ENCODE assay signal across 26 mouse cellular contexts in the genomic region with DNA sequence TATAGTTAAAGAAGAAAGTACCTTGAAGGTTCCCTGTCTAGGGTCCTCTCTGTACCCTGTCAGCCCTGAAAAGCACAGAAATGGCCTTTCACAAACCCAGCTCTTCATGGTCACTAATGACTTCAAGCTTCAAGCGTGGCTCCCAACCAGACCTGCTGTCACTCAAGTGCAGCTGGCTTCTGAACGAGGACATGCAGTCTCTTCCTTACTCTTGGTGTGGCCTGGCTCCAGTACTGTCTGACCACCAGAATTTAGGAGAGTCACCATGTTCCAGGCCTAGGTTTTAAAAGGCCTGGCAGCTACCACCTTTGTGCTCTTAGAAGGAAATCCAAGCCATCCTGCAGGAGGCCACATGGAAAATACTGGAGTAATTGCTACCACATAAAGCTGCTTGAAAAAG. TPM values are rescaled to one million over a fixed set of nuclear protein-coding genes. Genes with fewer than 3 reads are reported as not detected.
A peak's percentile ranks its signal among the peaks of the same experiment; 100 is the strongest.
DNase-seq lines count a peak whose midpoint lies in the region; ATAC-seq and TF ChIP-seq lines count a peak whose summit lies in the region.
"Had no signal": no experiment of that assay in that cellular context is flagged by ENCODE, and none has a peak within 500 bp of the region (broad histone marks: within the 10 kb centered on the region; RNA-seq: fewer than 3 reads in every experiment).

No protein-coding gene starts in this region.

- H3K27me3 ChIP-seq in kidney, embryonic 15.5 days: no peaks in the 10 kb centered on the region
- H3K27me3 ChIP-seq: CH12.LX; forebrain, embryonic 13.5 days; heart, embryonic 13.5 days; Patski had no signal

- intact Hi-C loops in gastrocnemius, adult 2 months (cut with DNase I): no loop called here

- 87% methylated on average over 2 of the region's 2 CpGs for WGBS in macrophage (ENCODE audit: missing documents)
- WGBS in kidney, embryonic 15.5 days: 77% methylated on average over 2 of the region's 2 CpGs

- no peak for ATAC-seq in kidney, embryonic 15.5 days (replicated peaks; ENCODE audit: low FRiP score)
- ATAC-seq: forebrain, embryonic 13.5 days; forebrain, embryonic 16.5 days; hindbrain, postnatal 0 days; inflammation-experienced regulatory T-cells, adult 6 months; intestine, embryonic 16.5 days; Patski had no signal

- no peak overlapping the region for H3K4me2 ChIP-seq in kidney, embryonic 15.5 days
- H3K4me2 ChIP-seq: forebrain, embryonic 13.5 days; heart, embryonic 13.5 days; hindbrain, embryonic 14.5 days had no signal

- H3K36me3 ChIP-seq in macrophage (ENCODE audit: inconsistent target): peaks cover 39% of the 10 kb centered on the region
- peaks cover 28% of the 10 kb centered on the region for H3K36me3 ChIP-seq in kidney, embryonic 15.5 days
- H3K36me3 ChIP-seq: forebrain, embryonic 10.5 days; G1E; heart, embryonic 10.5 days had no signal

- H3K79me2 ChIP-seq in macrophage (ENCODE audit: inconsistent target): peaks cover 84% of the 10 kb centered on the region

- peaks cover 9% of the 10 kb centered on the region; the same call in 1 of the 2 replicates for H3K4me1 ChIP-seq in kidney, embryonic 15.5 days

- H3K4me3 ChIP-seq in gastrocnemius, adult 2 months: no peak overlapping the region
- no peak overlapping the region for H3K4me3 ChIP-seq in macrophage (ENCODE audit: inconsistent target)
- no peak overlapping the region for H3K4me3 ChIP-seq in kidney, embryonic 15.5 days (replicated peaks)
- H3K4me3 ChIP-seq: forebrain, embryonic 10.5 days; forebrain, embryonic 13.5 days; heart, adult 2 months; heart, embryonic 10.5 days; heart, embryonic 13.5 days had no signal

- DNase-seq in gastrocnemius, adult 2 months: peak; percentile 63
- DNase-seq in gastrocnemius, postnatal 10 days: no peak
- peak; percentile 48 for DNase-seq in gastrocnemius, postnatal 25 days
- DNase-seq in lung, adult 18-20 months: no peak
- DNase-seq: B cell, adult 2 months; cerebellum, adult 18-20 months; cerebellum, adult 9-10 months; cerebellum, postnatal 14 days had no signal

- H3K9me3 ChIP-seq in kidney, embryonic 15.5 days (replicated peaks): no peaks in the 10 kb centered on the region
- H3K9me3 ChIP-seq: forebrain, embryonic 10.5 days; forebrain, embryonic 13.5 days; G1E; heart, embryonic 10.5 days; heart, embryonic 13.5 days had no signal

- no peak overlapping the region for H3K9ac ChIP-seq in kidney, embryonic 15.5 days
- H3K9ac ChIP-seq: forebrain, embryonic 13.5 days; heart, embryonic 13.5 days; hindbrain, embryonic 14.5 days had no signal

- TF ChIP-seq CTCF in gastrocnemius, adult 2 months (IDR thresholded peaks at IDR 0.05): no peak

- H3K27ac ChIP-seq in gastrocnemius, adult 2 months: peak overlapping the region; percentile 70
- H3K27ac ChIP-seq in macrophage: peak overlapping the region; percentile 89
- H3K27ac ChIP-seq in kidney, embryonic 15.5 days: no peak overlapping the region
- H3K27ac ChIP-seq: forebrain, embryonic 10.5 days; forebrain, embryonic 13.5 days; heart, adult 2 months; heart, embryonic 10.5 days; heart, embryonic 13.5 days; hindbrain, embryonic 14.5 days; hindbrain, postnatal 0 days had no signal

RNA-seq across cellular contexts. Expression of a gene that starts 24.8 kb away (rescaled TPM):
- under 1 TPM; 0.59 to 0.61 TPM for total RNA-seq in gastrocnemius, adult 2 months (2021)
- total RNA-seq in gastrocnemius, postnatal 10 days (2021): under 1 TPM; 0.31 to 0.45 TPM
- total RNA-seq in gastrocnemius, postnatal 25 days (2021): under 1 TPM in 1 of 2 experiments, not detected in 1; 0.20 TPM
- not detected for total RNA-seq in macrophage (2018; cell fraction: chromatin; rRNA removed)
- total RNA-seq in macrophage (2018; cell fraction: cytosol; rRNA removed): not detected
- total RNA-seq in macrophage (2018; cell fraction: nucleus; rRNA removed): not detected
- polyA plus RNA-seq in macrophage (2018): not detected in 3 replicates
- polyA plus RNA-seq in kidney, embryonic 15.5 days (2015; fragmentation: Nextera tagmentation; extraction: Ambion mirVana): 0.19 and 0.32 TPM in 2 replicates
- total RNA-seq: CH12.LX; G1E; granulocyte monocyte progenitor cell, adult 5-6 weeks; heart, adult 2 months; hindbrain, postnatal 0 days had no signal
- polyA plus RNA-seq: embryonic facial prominence, embryonic 11.5 days; forebrain, embryonic 10.5 days; forebrain, embryonic 13.5 days; G1E; heart, adult 2 months; heart, embryonic 10.5 days; heart, embryonic 13.5 days; hindbrain, embryonic 11.5 days; inflammation-experienced regulatory T-cells, adult 6 months had no signal

RNA-seq across cellular contexts. Expression of a gene that starts 34.2 kb away (rescaled TPM):
- total RNA-seq in gastrocnemius, adult 2 months (2021): 10 to 100 TPM in 1 of 2 experiments, 1 to 10 TPM in 1; 10.0 to 18.4 TPM
- total RNA-seq in gastrocnemius, postnatal 10 days (2021): 10 to 100 TPM; 13.6 to 16.8 TPM
- 10 to 100 TPM; 14.6 to 15.6 TPM for total RNA-seq in gastrocnemius, postnatal 25 days (2021)
- total RNA-seq in macrophage (2018; cell fraction: chromatin; rRNA removed): 10 to 100 TPM in 15 of 26 experiments, 1 to 10 TPM in 11; 2.1 to 36.1 (median 11.8) TPM
- 10 to 100 TPM; 31.0 to 57.5 (median 36.6) TPM for total RNA-seq in macrophage (2018; cell fraction: cytosol; rRNA removed)
- total RNA-seq in macrophage (2018; cell fraction: nucleus; rRNA removed): 10 to 100 TPM in 23 of 26 experiments, 1 to 10 TPM in 3; 6.5 to 51.2 (median 16.8) TPM
- 31.7 to 46.3 TPM (median 42.0 TPM) in 3 replicates for polyA plus RNA-seq in macrophage (2018)
- polyA plus RNA-seq in kidney, embryonic 15.5 days (2015; fragmentation: Nextera tagmentation; extraction: Ambion mirVana): 26.1 and 26.2 TPM in 2 replicates

Comparison
In these comparisons a context has a peak if more than half of its experiments do, and no peak if none do; other contexts are left out.
1. DNase-seq: peak in gastrocnemius, adult 2 months (single experiment) and gastrocnemius, postnatal 25 days (single experiment); none in gastrocnemius, postnatal 10 days (single experiment) and lung, adult 18-20 months (0 of 2).